Mouse (Mus musculus): Measurements from ENCODE around the gene Mfsd6.
"Not testable (repeated sequence)": the region's sequence is repeated elsewhere in the genome, so short reads cannot be mapped to it uniquely, and the experiment has no call there.

Gene Mfsd6

DNA sequence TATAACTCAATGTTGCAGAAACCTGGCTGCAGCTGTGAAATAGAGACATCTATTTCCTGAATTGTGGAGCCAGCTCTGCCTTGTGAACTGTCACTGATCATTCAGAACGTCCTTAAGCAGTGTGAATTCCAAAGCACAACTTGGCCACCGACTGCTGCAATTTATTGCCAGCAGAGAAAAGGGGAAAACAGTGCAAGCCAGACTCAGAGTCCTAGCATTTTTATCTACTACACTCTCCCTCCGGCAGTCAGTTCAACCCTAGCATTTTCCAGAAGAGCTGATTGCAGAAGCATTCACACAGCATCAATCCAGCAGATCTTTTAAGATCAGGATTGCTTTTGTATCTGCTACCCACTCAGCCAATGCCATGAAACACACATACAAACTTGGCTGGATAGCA is 13.2 kb downstream of the Mfsd6 start:
- in situ Hi-C loops (cut with MboI, MseI), result no loop called here

- in situ Hi-C loops (cut with MboI, MseI), result no loop called here
Observed at GRCm38 (mm10) chr1:52708745-52709144, 18.5 kb downstream of the Mfsd6 start.

DNA sequence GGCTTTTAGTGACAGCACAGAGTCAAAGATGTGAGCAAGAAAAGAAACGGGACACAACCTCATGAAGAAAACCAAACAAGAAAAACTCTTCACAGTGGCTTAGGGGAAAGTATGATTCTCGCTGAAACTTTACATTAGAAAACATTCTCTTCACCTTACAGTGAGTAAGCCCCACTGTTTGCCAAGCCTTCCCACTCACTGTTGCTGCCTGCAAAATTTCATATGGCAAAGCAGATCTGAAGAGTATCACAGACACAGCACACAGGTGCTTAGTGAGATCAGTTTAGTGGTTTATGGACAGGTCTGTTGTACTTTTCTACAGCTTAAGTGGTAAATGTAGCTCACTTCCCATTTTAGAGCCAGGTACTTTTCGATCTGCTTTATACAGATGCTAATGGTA is 20.2 kb downstream of the Mfsd6 start:
- in situ Hi-C loops (cut with MboI, MseI), result no loop called here

- in situ Hi-C loops (cut with MboI, MseI), result no loop called here
Observed at GRCm38 (mm10) chr1:52702738-52703491, 24.3 kb downstream of the Mfsd6 start.

GRCm38 (mm10) chr1:52701941-52702340 is 25.3 kb downstream of the Mfsd6 start:
- in situ Hi-C loops (cut with MboI, MseI), result no loop called here

DNA sequence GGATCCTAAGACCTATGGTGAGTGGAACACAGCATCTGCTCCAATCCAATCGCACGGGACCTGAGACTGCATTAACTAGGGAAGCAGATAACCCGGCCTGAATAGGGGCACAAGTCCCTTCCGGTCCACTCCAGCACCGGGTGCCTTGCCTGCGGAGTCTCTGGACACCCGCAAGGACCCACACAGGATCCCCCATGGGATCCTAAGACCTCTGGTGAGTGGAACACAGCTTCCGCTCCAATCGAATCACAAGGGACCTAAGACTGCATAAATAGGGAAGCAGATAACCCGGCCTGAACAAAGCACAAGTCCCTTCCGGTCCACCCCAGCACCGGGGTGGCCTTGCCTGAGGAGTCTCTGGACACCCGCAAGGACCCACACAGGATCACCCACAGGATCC is 32.8 kb downstream of the Mfsd6 start:
- in situ Hi-C loops (cut with MboI, MseI), result not testable (repeated sequence)

- in situ Hi-C loops (cut with MboI, MseI), result no loop called here
Observed at GRCm38 (mm10) chr1:52687636-52688035, 39.6 kb downstream of the Mfsd6 start.

- in situ Hi-C loops (cut with MboI, MseI), result no loop called here
Observed at GRCm38 (mm10) chr1:52683550-52683949, 43.7 kb downstream of the Mfsd6 start.

DNA sequence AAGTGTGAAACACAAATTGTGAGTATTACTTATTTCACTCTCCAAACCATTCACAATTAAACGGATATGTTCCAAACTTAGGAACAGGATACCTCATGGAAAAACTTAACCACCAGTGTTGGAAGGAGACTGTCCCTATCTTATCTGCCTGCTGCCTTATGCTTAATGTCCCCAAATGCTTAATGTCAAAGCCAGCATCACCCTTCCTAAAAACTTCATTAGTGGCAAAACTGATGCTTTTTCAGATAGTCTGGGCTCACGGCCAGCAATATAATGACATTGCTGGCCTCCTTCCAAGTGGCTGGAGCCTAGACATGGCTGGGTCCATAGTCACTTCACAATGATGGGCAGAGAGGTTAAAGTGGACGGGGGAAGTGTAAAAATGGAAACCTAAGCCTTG is 50.6 kb downstream of the Mfsd6 start:
- in situ Hi-C loops (cut with MboI, MseI), result no loop called here

DNA sequence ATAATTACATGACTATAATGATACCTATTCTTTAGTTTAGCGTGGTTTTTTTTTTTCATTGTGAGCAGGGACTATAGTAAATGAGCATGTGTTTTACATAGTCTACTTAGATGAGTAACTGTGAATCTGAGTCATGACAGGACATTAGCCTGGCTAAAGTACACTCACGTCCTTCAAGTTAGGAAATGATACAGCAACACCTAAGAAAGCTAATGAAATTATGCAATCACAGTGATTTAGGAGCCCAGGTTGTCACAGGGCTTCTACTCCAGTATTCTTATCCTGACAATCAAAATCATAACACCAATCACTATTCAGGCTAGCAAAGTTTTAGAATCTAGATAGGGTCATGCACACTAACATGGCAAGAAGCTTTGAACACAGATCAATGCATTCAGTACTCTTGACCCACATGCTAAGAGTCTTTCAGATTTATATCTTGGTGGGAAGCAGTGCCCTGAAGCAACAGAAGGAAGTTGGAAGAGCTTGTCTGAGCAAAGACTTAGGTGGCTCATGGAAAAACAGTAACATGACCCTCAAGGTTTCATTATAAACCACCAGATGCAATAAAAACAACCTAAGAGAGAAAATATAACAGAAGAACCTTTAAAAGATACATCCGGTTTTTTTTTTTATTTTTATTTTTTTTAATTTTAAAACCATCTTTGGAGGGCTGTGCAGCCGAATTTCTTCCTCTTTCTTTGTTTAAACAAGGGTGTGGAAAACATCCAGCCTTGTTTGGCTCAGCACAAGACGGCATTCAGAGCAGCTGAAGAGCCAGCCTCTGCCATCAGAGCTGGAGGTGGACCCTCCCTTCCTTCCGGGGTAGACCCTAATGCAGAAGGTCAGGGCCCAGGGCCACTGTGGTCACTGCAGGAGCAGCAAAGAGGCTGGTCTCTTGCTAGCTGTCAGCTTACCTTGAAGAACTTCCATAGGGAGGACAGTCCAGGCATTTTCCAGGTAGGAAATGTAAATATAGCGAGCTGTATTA is 51.4 kb downstream of the Mfsd6 start:
- in situ Hi-C loops (cut with MboI, MseI), result no loop called here

DNA sequence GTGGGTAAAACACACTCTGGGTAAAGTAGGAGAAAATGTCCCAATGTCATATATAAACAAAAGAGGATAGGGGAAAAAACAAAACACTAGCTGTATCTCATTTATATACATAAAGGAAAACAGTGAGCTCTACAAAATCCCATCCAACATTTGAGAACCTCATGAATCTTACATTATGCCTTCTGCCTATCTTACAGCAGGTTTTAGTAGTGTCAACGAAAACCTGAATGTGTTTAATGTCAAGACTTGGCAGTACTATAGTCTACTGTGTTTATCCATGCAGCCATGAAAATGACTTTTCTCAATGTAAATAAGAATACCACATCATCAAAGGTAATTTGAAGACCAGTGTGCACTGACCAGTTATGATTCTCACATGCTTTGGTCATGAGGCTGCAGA is 57.3 kb downstream of the Mfsd6 start:
- in situ Hi-C loops (cut with MboI, MseI), result no loop called here

- in situ Hi-C loops (cut with MboI, MseI), result no loop called here
Observed at GRCm38 (mm10) chr1:52668743-52669323, 58.4 kb downstream of the Mfsd6 start.

DNA sequence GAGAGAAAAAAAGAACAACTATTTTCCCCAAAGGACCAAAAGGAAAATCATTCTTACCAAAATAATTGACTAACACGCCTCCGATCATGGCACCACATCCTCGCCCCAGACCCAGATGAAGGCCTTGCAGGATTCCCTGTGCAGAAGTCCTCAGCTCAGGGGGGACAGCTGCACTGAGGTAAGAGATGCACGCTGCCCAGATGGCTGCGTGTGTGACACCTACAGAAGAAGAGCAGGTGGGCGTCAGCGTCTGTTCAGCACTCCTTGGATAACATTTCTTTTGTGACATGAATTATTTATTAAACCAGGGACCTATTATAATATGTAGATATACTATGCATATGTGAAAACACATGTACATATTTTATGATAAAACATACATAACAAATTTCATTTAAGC is 64.0 kb downstream of the Mfsd6 start:
- in situ Hi-C loops (cut with MboI, MseI), result no loop called here

DNA sequence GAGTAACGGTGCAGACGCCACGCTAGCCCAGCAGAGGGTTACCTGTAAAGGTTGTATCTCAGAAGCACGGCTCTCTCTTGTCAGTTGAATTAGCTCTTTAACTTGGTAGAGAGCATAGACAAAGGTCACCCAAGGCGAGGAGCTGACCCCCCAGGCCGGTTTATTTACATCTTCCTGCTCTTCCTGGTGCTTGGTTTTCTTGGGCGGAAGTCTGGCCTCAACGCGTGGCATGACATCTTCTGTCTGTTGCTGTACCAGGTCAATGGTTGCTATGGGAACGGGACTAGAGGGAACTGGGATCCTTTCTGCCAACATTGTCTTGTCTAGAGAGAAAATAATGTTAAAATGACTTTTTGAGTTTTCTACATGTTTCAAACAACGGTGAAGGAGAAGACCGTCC is 66.5 kb downstream of the Mfsd6 start:
- in situ Hi-C loops (cut with MboI, MseI), result no loop called here

DNA sequence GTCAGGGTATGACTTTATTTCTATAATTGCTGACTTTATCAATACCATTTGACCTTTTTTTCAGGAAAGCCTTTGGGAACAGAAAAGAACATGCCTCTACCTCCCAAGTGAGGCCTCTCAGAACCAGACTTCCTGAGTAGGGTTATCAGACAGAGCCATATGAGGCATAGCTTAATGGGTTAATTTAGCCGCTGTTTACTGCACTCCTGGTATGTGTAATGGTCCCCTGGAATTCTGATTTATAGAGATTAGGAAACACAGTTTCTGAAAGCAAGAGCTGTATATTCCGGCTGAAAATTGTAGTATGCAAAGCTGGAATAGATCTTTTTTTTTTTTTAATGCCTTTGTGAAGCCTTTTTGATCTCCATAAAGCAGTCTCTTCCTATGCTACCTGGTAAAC is 67.0 kb downstream of the Mfsd6 start:
- in situ Hi-C loops (cut with MboI, MseI), result no loop called here

GRCm38 (mm10) chr1:52658160-52658559 is 69.1 kb downstream of the Mfsd6 start:
- in situ Hi-C loops (cut with MboI, MseI), result no loop called here

DNA sequence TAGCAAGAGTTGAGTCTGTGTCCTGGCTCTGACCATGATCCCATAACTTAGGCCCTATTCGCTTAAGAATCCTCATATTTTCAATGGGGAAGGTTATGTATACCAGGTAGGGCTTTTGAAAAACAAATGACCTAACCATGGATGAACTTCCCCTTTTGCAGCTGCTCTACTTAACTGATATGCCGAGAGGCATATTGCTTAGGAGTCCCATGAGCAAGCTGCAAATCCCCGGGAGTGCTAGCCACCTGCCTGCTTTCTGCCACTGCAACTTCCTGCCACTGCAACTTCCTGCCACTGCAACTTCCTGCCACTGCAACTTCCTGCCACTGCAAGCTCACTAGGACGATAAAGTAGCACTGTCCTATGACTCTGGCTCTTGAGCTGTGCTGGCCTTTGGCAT is 72.1 kb downstream of the Mfsd6 start:
- in situ Hi-C loops (cut with MboI, MseI), result no loop called here

DNA sequence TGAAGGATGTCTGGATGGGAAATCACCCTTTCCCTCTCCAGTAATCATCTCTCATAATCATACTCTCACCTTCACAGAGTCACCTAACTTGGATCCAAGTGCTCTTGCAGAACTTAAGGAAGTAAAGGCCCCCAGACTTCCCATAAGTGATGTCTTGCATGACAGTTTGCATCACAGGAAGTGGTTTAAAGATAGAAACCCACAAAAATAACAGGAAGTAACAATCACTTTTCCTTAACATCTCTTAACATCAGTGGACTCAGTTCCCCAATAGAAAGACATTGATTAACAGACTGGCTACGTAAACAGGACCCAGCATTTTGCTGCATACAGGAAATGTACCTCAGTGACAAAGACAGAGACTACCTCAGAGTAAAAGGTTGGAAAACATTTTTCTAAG is 73.9 kb downstream of the Mfsd6 start:
- in situ Hi-C loops (cut with MboI, MseI), result no loop called here

DNA sequence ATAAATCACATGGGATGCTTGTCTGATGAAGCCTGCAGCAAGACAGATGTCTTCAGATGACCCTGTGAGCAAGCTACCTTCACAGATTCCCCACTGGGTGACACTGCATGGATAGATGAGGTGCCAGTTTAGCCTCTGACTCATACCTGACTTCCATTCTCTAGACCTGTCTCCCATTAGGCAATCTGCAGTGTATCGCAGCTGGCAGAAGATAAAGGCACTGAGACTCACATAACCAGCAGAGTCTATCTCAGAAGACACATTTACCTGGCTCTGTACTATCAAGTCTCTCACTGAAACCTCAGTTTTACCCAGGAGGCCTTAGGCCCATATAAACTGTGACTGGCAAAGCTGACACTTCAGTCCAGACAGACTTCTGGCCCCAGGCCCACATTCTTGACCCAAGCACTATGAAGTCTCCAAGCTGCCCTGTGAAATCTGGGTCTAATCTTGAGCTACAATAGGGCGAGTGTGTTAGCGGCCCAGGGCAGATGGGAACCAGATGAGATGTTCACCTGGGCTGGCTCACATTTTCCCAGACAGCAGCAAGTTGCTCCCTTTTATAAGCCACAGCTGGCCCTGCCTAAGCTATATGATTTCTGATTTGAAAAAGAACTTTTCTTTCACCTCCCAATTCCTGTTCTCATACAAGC is 74.5 kb downstream of the Mfsd6 start:
- in situ Hi-C loops (cut with MboI, MseI), result no loop called here

- in situ Hi-C loops (cut with MboI, MseI), result no loop called here
Observed at GRCm38 (mm10) chr1:52650066-52650465, 77.2 kb downstream of the Mfsd6 start.

DNA sequence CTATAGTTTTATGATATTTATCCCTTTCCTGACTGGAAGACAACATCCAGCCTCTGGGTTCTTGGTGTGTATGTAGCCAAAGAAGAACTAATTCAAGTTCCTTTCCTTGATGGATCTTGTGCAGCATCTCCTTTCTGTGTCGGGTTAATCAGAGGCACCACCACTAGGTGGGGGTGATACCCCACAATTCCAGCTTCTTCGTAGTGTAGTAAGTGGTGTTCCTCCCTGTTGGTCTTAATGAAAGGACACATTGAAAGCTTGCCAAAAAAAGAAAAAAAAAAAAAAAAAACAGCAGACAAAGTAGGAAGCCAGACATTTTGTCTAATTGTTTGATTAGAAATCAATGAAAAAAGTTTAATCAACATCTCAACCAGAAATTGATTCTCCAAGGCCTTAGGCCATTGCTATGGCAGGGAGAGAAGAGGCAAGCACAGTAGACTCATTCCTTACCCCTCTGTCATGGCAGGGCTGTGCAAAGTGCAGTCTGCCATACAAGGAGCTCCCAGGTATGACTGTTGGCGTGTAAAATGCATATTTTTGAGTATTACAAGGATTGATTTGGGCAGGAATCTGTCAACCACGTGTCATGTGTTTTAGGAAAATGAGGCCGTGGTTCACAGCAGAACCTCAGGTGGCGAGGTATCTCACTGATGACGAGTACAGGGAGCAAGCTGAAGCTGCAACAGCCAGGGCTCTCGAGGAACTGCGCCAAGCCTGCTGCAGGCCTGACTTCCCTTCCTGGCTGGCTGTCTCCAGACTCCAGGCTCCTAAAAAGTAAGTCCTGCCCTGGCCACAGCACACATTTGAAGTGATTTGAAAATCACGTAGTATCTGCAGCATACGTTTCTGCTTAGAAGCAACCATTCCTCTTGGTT is 78.9 kb downstream of the Mfsd6 start:
- in situ Hi-C loops (cut with MboI, MseI), result loop anchor here (5.0 to 10.0 kb wide), 3 partner anchors 99 to 306 kb away; no protein-coding TSS in a partner anchor

Measured in T-helper 2 cell (primary cell).